Mouse (Mus musculus) cerebellum, adult 9-10 months (tissue): ENCODE data around the gene Clca1.
"Not testable (repeated sequence)": the region's sequence is repeated elsewhere in the genome, so short reads cannot be mapped to it uniquely, and the experiment has no call there.

Experiments used
- DNase-seq: peaks from one replicate; pipeline ENCODE4 v3.0.0; 2022

The Clca1 gene

GRCm38 (mm10) chr3:145032676-145033075 is at the start of gene Clca1:
Gene Clca1 (minus strand): TSS chr3:145032776.
- DNase-seq = no peak

- no peak for DNase-seq
Observed at GRCm38 (mm10) chr3:145080904-145081303, 48.3 kb upstream of the Clca1 start.

- DNase-seq = no peak
Observed at GRCm38 (mm10) chr3:145078405-145078804, 45.8 kb upstream of the Clca1 start.

GRCm38 (mm10) chr3:145072339-145072738 is 39.8 kb upstream of the Clca1 start:
- no peak for DNase-seq

- no peak for DNase-seq
Observed at GRCm38 (mm10) chr3:145068964-145069363, 36.4 kb upstream of the Clca1 start.

- DNase-seq = not testable (repeated sequence)
Observed at GRCm38 (mm10) chr3:145055138-145055537, 22.6 kb upstream of the Clca1 start.

GRCm38 (mm10) chr3:145049820-145050219 is 17.2 kb upstream of the Clca1 start:
- no peak for DNase-seq

- no peak for DNase-seq
Observed at GRCm38 (mm10) chr3:145038813-145039212, 6.2 kb upstream of the Clca1 start.

GRCm38 (mm10) chr3:145028036-145028435 is 4.5 kb downstream of the Clca1 start:
- no peak for DNase-seq

- peak; percentile 4 for DNase-seq
Observed at GRCm38 (mm10) chr3:145026750-145027149, 5.8 kb downstream of the Clca1 start.

GRCm38 (mm10) chr3:145017807-145018206 is 14.8 kb downstream of the Clca1 start:
- DNase-seq = no peak

GRCm38 (mm10) chr3:145004422-145004821 is 28.2 kb downstream of the Clca1 start:
- no peak for DNase-seq

GRCm38 (mm10) chr3:145000912-145001311 is 31.7 kb downstream of the Clca1 start:
- DNase-seq = no peak

GRCm38 (mm10) chr3:144993055-144993454 is 39.5 kb downstream of the Clca1 start:
- DNase-seq = no peak

- DNase-seq = no peak
Observed at GRCm38 (mm10) chr3:144992618-144993017, 40.0 kb downstream of the Clca1 start.

GRCm38 (mm10) chr3:144985890-144986289 is 46.7 kb downstream of the Clca1 start:
- DNase-seq = no peak

- DNase-seq = no peak
Observed at GRCm38 (mm10) chr3:144980551-144980950, 52.0 kb downstream of the Clca1 start.

GRCm38 (mm10) chr3:144977631-144978030 is 54.9 kb downstream of the Clca1 start:
- DNase-seq = no peak

GRCm38 (mm10) chr3:144976091-144976490 is 56.5 kb downstream of the Clca1 start:
- DNase-seq = no peak

GRCm38 (mm10) chr3:144974945-144975344 is 57.6 kb downstream of the Clca1 start, which contains the start of gene Clca4a:
Gene Clca4a (minus strand): TSS chr3:144975045.
- DNase-seq = no peak

- DNase-seq = no peak
Observed at GRCm38 (mm10) chr3:144971553-144972270, 60.9 kb downstream of the Clca1 start.

GRCm38 (mm10) chr3:144969755-144970154 is 62.8 kb downstream of the Clca1 start:
- no peak for DNase-seq

GRCm38 (mm10) chr3:144966074-144966473 is 66.5 kb downstream of the Clca1 start:
- no peak for DNase-seq
